Mouse (Mus musculus) embryonic fibroblast, embryonic 13.5 days (primary cell): ENCODE results near the gene Nr3c2.

Source experiments
- CTCF ChIP-seq: IDR thresholded peaks from 2 replicates; pipeline ENCODE4 v1.5.1; 2011; ENCODE audit warnings: mild to moderate bottlenecking, control low read depth, low read length, moderate library complexity, borderline replicate concordance; ENCODE audit not compliant: insufficient read depth
- POLR2A ChIP-seq: IDR thresholded peaks from 2 replicates; pipeline ENCODE4 v1.6.1; 2011; ENCODE audit warnings: low read depth, mild to moderate bottlenecking, control low read depth, low read length, moderate library complexity

- TF ChIP-seq CTCF (no peak), POLR2A (no peak)
Measured at GRCm38 (mm10) chr8:77250094-77250493, 350.9 kb downstream of the Nr3c2 start.
